Mouse (Mus musculus): Measurements from ENCODE around the gene Spock1. TPM values are rescaled to one million over a fixed set of nuclear protein-coding genes. Genes with fewer than 3 reads are reported as not detected.
A peak's percentile ranks its signal among the peaks of the same experiment; 100 is the strongest.

Gene Spock1
- polyA plus RNA-seq, 1 experiment from 2014 or later: 1.7 TPM

- Histone ChIP-seq H3K4me2 (ENCODE audit: low read depth, low read length) (no peak overlapping the region), H3K27ac (ENCODE audit: low read length) (no peak overlapping the region), H3K4me1 (ENCODE audit: control insufficient read depth, insufficient read depth, low read length) (no peaks in the 10 kb centered on the region), H3K27me3 (replicated peaks; ENCODE audit: control insufficient read depth, insufficient read depth, low read length) (no peaks in the 10 kb centered on the region), H3K36me3 (ENCODE audit: control insufficient read depth, insufficient read depth, low read length) (no peaks in the 10 kb centered on the region), H3K4me3 (ENCODE audit: low read length) (no peak overlapping the region), H3K9ac (ENCODE audit: low read depth, low read length) (no peak overlapping the region), H3K9me3 (ENCODE audit: control insufficient read depth, low read length) (no peaks in the 10 kb centered on the region)
- 85% methylated on average over 1 of the region's 1 CpGs for WGBS
- ATAC-seq: no peak
These were observed 54.5 kb downstream of the Spock1 start for GRCm38 (mm10) chr13:57853621-57854020.

GRCm38 (mm10) chr13:57853156-57853555 is 55.0 kb downstream of the Spock1 start:
- no peaks in the 10 kb centered on the region for H3K27me3 ChIP-seq (replicated peaks; ENCODE audit: control insufficient read depth, insufficient read depth, low read length)
- no peaks in the 10 kb centered on the region for H3K9me3 ChIP-seq (ENCODE audit: control insufficient read depth, low read length)
- H3K4me1 ChIP-seq (ENCODE audit: control insufficient read depth, insufficient read depth, low read length): no peaks in the 10 kb centered on the region
- H3K4me2 ChIP-seq (ENCODE audit: low read depth, low read length): no peak overlapping the region
- H3K36me3 ChIP-seq (ENCODE audit: control insufficient read depth, insufficient read depth, low read length): no peaks in the 10 kb centered on the region
- no peak overlapping the region for H3K27ac ChIP-seq (ENCODE audit: low read length)
- ATAC-seq: no peak
- H3K9ac ChIP-seq (ENCODE audit: low read depth, low read length): no peak overlapping the region
- no peak overlapping the region for H3K4me3 ChIP-seq (ENCODE audit: low read length)
- WGBS: 75% methylated on average over 10 of the region's 10 CpGs

- Histone ChIP-seq H3K9ac (ENCODE audit: low read depth, low read length) (no peak overlapping the region), H3K4me2 (ENCODE audit: low read depth, low read length) (no peak overlapping the region), H3K9me3 (ENCODE audit: control insufficient read depth, low read length) (no peaks in the 10 kb centered on the region), H3K27ac (ENCODE audit: low read length) (no peak overlapping the region), H3K4me3 (ENCODE audit: low read length) (no peak overlapping the region), H3K36me3 (ENCODE audit: control insufficient read depth, insufficient read depth, low read length) (no peaks in the 10 kb centered on the region), H3K4me1 (ENCODE audit: control insufficient read depth, insufficient read depth, low read length) (no peaks in the 10 kb centered on the region), H3K27me3 (replicated peaks; ENCODE audit: control insufficient read depth, insufficient read depth, low read length) (no peaks in the 10 kb centered on the region)
- no peak for ATAC-seq
- WGBS: 90% methylated on average over 1 of the region's 1 CpGs
These were observed 59.2 kb downstream of the Spock1 start for GRCm38 (mm10) chr13:57848931-57849330.

DNA sequence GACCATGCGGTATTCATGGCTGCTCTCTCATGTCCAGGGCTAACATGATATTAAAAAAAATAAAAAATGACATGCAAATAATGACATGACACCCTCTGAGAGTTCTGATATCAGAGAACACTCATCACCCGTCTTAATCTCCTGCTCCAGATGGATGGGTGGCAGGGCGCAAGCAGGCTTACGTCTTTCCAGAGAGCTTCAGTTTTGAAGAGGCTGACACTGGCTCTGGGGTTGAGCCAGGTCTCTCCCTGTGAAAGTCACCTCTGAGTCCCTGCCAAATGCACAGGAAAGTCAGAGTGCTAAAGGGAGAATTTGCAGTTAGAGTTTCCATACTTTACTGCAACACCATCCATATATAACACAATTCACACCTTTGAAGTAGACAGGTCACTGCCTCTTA is 61.0 kb downstream of the Spock1 start:
- no peak overlapping the region for H3K4me2 ChIP-seq (ENCODE audit: low read depth, low read length)
- no peaks in the 10 kb centered on the region for H3K4me1 ChIP-seq (ENCODE audit: control insufficient read depth, insufficient read depth, low read length)
- whole genome bisulfite sequencing: 84% methylated on average over 4 of the region's 4 CpGs
- H3K27ac ChIP-seq (ENCODE audit: low read length): no peak overlapping the region
- no peak for ATAC-seq
- H3K27me3 ChIP-seq (replicated peaks; ENCODE audit: control insufficient read depth, insufficient read depth, low read length): no peaks in the 10 kb centered on the region
- H3K9me3 ChIP-seq (ENCODE audit: control insufficient read depth, low read length): no peaks in the 10 kb centered on the region
- H3K36me3 ChIP-seq (ENCODE audit: control insufficient read depth, insufficient read depth, low read length): no peaks in the 10 kb centered on the region
- H3K9ac ChIP-seq (ENCODE audit: low read depth, low read length): no peak overlapping the region
- H3K4me3 ChIP-seq (ENCODE audit: low read length): no peak overlapping the region

GRCm38 (mm10) chr13:57846468-57846867 is 61.7 kb downstream of the Spock1 start:
- H3K9me3 ChIP-seq (ENCODE audit: control insufficient read depth, low read length): no peaks in the 10 kb centered on the region
- 92% methylated on average over 9 of the region's 9 CpGs for WGBS
- no peak overlapping the region for H3K27ac ChIP-seq (ENCODE audit: low read length)

DNA sequence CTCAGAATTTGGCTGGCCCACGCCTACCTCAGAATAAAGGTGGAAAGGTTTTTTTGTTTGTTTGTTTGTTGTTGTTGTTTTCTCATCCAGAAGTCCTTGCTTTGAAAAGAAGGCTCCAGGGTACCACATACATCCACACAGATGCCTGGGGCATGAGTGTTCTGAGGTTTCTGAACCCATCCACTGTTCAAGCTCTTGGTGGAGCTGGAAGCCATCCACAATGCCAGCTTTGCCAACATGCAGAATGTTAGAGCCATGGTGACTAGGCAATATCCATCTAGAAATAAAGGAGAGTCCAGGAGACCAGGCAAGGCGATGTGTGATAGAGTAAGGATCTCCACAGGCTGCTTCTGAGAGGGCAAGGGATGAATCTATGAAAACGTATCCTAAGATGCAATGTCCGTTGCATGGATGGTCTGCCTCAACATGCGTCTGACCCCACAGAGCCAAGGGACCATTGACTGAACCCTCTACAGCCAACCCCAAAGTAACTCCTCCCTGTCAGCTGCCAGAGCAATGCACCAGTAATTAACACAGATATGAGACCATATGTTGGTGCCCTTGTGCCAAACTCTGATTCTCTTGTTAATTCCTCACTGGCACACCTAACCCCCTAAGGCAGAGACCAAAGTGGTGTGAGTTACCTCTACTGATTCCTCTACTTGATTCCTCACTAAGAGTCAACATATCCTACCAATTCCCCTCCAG is 66.8 kb downstream of the Spock1 start:
- 89% methylated on average over 5 of the region's 5 CpGs for WGBS
- H3K4me3 ChIP-seq (ENCODE audit: low read length): no peak overlapping the region
- H3K36me3 ChIP-seq (ENCODE audit: control insufficient read depth, insufficient read depth, low read length): no peaks in the 10 kb centered on the region
- H3K9ac ChIP-seq (ENCODE audit: low read depth, low read length): no peak overlapping the region
- no peaks in the 10 kb centered on the region for H3K27me3 ChIP-seq (replicated peaks; ENCODE audit: control insufficient read depth, insufficient read depth, low read length)
- H3K27ac ChIP-seq (ENCODE audit: low read length): no peak overlapping the region
- no peaks in the 10 kb centered on the region for H3K4me1 ChIP-seq (ENCODE audit: control insufficient read depth, insufficient read depth, low read length)
- ATAC-seq: no peak
- no peak overlapping the region for H3K4me2 ChIP-seq (ENCODE audit: low read depth, low read length)
- no peaks in the 10 kb centered on the region for H3K9me3 ChIP-seq (ENCODE audit: control insufficient read depth, low read length)

More at GRCm38 (mm10) chr13:57846468-57846867, 61.7 kb downstream of the Spock1 start:
- H3K36me3 ChIP-seq (ENCODE audit: control insufficient read depth, insufficient read depth, low read length): no peaks in the 10 kb centered on the region
- no peaks in the 10 kb centered on the region for H3K27me3 ChIP-seq (replicated peaks; ENCODE audit: control insufficient read depth, insufficient read depth, low read length)
- no peak overlapping the region for H3K9ac ChIP-seq (ENCODE audit: low read depth, low read length)
- no peak overlapping the region for H3K4me3 ChIP-seq (ENCODE audit: low read length)
- ATAC-seq: no peak
- H3K4me1 ChIP-seq (ENCODE audit: control insufficient read depth, insufficient read depth, low read length): no peaks in the 10 kb centered on the region
- H3K4me2 ChIP-seq (ENCODE audit: low read depth, low read length): no peak overlapping the region

DNA sequence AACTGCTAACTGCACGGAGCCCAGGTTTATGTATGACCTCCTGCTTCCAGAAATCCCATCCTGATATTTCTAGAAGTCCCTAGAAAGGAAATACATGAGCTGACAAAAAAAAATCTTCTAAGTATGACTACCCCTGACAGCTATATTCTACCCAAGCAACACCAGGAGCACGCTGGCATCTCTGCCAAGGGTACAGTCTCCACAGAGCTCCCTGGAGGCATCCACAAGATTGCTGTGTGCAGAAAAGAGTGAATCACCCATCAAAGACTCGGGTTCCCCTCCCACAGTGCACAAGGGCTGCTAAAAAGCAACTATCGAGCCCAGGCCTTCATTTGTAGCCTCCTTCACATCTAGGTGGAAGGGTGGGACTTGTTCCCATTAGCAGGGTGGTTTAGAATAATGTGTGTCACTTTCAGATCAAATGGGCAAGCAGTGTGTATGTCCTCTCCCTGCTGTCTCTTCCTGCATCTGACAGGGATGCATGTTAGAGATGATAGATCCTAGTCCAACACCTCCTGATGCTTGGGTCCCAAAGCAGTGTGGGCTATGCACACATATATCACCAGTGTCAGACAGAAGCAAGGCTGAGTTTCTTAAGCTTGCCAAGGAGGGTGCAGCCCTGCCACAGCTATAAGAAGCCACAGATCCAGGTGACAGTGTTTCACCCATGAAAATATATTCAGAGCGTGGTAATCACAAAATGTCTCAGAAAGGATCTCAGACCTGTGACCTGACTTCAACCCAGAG is 70.3 kb downstream of the Spock1 start:
- no peak overlapping the region for H3K27ac ChIP-seq (ENCODE audit: low read length)
- H3K4me3 ChIP-seq (ENCODE audit: low read length): no peak overlapping the region
- no peaks in the 10 kb centered on the region for H3K4me1 ChIP-seq (ENCODE audit: control insufficient read depth, insufficient read depth, low read length)
- H3K27me3 ChIP-seq (replicated peaks; ENCODE audit: control insufficient read depth, insufficient read depth, low read length): no peaks in the 10 kb centered on the region
- H3K9ac ChIP-seq (ENCODE audit: low read depth, low read length): no peak overlapping the region
- ATAC-seq: no peak
- H3K4me2 ChIP-seq (ENCODE audit: low read depth, low read length): no peak overlapping the region
- no peaks in the 10 kb centered on the region for H3K36me3 ChIP-seq (ENCODE audit: control insufficient read depth, insufficient read depth, low read length)
- no peaks in the 10 kb centered on the region for H3K9me3 ChIP-seq (ENCODE audit: control insufficient read depth, low read length)
- WGBS: 79% methylated on average over 5 of the region's 5 CpGs

- no peak overlapping the region for H3K4me3 ChIP-seq (ENCODE audit: low read length)
- H3K36me3 ChIP-seq (ENCODE audit: control insufficient read depth, insufficient read depth, low read length): no peaks in the 10 kb centered on the region
- no peak overlapping the region for H3K4me2 ChIP-seq (ENCODE audit: low read depth, low read length)
- no peaks in the 10 kb centered on the region for H3K9me3 ChIP-seq (ENCODE audit: control insufficient read depth, low read length)
- H3K27me3 ChIP-seq (replicated peaks; ENCODE audit: control insufficient read depth, insufficient read depth, low read length): no peaks in the 10 kb centered on the region
- 24% methylated on average over 11 of the region's 11 CpGs for WGBS
- peak overlapping the region; percentile 62; the same call in 1 of the 2 replicates for H3K27ac ChIP-seq (ENCODE audit: low read length)
- H3K4me1 ChIP-seq (ENCODE audit: control insufficient read depth, insufficient read depth, low read length): peaks cover 9% of the 10 kb centered on the region
- no peak for ATAC-seq
- H3K9ac ChIP-seq (ENCODE audit: low read depth, low read length): no peak overlapping the region
These were observed 76.6 kb downstream of the Spock1 start for GRCm38 (mm10) chr13:57831374-57832163.

GRCm38 (mm10) chr13:57830896-57831295 is 77.2 kb downstream of the Spock1 start:
- no peaks in the 10 kb centered on the region for H3K9me3 ChIP-seq (ENCODE audit: control insufficient read depth, low read length)
- no peaks in the 10 kb centered on the region for H3K36me3 ChIP-seq (ENCODE audit: control insufficient read depth, insufficient read depth, low read length)
- 25% methylated on average over 7 of the region's 7 CpGs for WGBS

More at GRCm38 (mm10) chr13:57830896-57831295, 77.2 kb downstream of the Spock1 start:
- no peaks in the 10 kb centered on the region for H3K27me3 ChIP-seq (replicated peaks; ENCODE audit: control insufficient read depth, insufficient read depth, low read length)
- H3K27ac ChIP-seq (ENCODE audit: low read length): no peak overlapping the region
- no peak overlapping the region for H3K4me3 ChIP-seq (ENCODE audit: low read length)
- no peak overlapping the region for H3K9ac ChIP-seq (ENCODE audit: low read depth, low read length)
- no peak overlapping the region for H3K4me2 ChIP-seq (ENCODE audit: low read depth, low read length)
- H3K4me1 ChIP-seq (ENCODE audit: control insufficient read depth, insufficient read depth, low read length): peaks cover 9% of the 10 kb centered on the region
- ATAC-seq: no peak
